Mouse (Mus musculus): ENCODE data around the gene Ddx28.

The Ddx28 gene

GRCm38 (mm10) chr8:105965266-105965904, 46.3 kb downstream of the Ddx28 start:
- DNase-seq: no peak

DNA sequence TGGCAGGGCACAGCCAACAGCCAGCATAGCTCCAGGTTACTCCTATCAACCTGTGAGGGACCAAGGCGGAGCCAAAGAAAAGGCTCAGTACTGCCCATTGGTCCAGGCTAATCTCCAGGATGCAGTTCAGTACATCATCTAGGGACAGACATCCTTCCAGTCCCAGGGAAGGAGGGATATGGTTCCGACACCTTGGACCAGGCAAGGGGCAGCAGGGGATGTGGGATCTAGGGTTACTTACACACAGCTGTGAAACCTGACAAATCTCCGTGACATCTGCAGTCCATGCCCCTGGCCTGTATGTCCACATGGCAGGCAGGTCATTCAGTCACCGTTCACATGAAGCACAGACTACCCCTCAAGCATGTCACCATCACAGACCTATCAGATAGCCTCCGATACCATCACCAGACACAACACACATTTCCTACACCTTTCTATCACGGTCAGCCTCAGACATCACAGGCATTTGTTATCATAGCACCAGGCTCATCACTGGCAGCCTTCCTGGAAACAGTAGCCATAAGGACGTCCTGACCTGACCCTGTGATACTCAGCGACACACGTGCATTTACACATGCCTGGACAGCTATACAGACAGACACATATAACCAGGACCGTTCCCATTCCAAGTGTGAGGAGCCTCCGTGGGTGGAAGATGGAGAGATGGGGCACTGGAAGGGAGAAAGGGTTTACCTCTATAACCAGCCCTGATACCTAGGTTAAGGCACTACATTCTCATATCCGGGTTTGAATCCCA, 47.0 kb downstream of the Ddx28 start:
- no peak for DNase-seq

GRCm38 (mm10) chr8:105961536-105961935, 50.1 kb downstream of the Ddx28 start:
- no peak for DNase-seq

- no peak for DNase-seq
Observed at GRCm38 (mm10) chr8:105961101-105961500, 50.6 kb downstream of the Ddx28 start.

Measured in cerebellum, adult 9-10 months (tissue).